ENCODE assay signal across 20 mouse cellular contexts in genomic region chr16:11386221-11386620, GRCm38 (mm10).
A peak's percentile ranks its signal among the peaks of the same experiment; 100 is the strongest.
DNase-seq lines count a peak whose midpoint lies in the region; TF ChIP-seq lines count a peak whose summit lies in the region.
"Had no signal": no experiment of that assay in that cellular context is flagged by ENCODE, and none has a peak within 500 bp of the region (broad histone marks: within the 10 kb centered on the region; RNA-seq: fewer than 3 reads in every experiment).

No protein-coding gene starts in this region.

- intact Hi-C loops in gastrocnemius, adult 2 months (cut with DNase I), result no loop called here

- H3K9me3 ChIP-seq in heart, embryonic 10.5 days, result no peaks in the 10 kb centered on the region
- H3K9me3 ChIP-seq: forebrain, embryonic 10.5 days; forebrain, embryonic 15.5 days; heart, embryonic 12.5 days; heart, embryonic 15.5 days; hindbrain, embryonic 10.5 days; hindbrain, embryonic 13.5 days had no signal

- no peak for DNase-seq in gastrocnemius, adult 2 months
- no peak for DNase-seq in gastrocnemius, postnatal 25 days
- peak; percentile 50 to 56 for DNase-seq in B cell, adult 2 months
- DNase-seq in heart, embryonic 10.5 days (ENCODE audit: low spot score), result no peak
- no peak for DNase-seq in ovary, postnatal 14 days (ENCODE audit: low spot score)
- DNase-seq: adrenal gland, adult 8-10 months; cerebellum, adult 11-12 months; cerebellum, adult 8-10 months; cerebellum, postnatal 14 days; gastrocnemius, postnatal 10 days; heart, postnatal 36 days had no signal

- no peaks in the 10 kb centered on the region for H3K27me3 ChIP-seq in small intestine, adult 2 months (ENCODE audit: control insufficient read depth, insufficient read depth, low read length)
- no peaks in the 10 kb centered on the region for H3K27me3 ChIP-seq in heart, embryonic 10.5 days (ENCODE audit: insufficient read depth, poor library complexity, severe bottlenecking)
- H3K27me3 ChIP-seq: forebrain, embryonic 15.5 days; heart, embryonic 12.5 days; heart, embryonic 15.5 days; hindbrain, embryonic 13.5 days had no signal

- TF ChIP-seq POLR2A in bone marrow macrophage, adult 2 months (IDR thresholded peaks at IDR 0.05; ENCODE audit: borderline replicate concordance, low read depth, low read length), result no peak
- no peak for TF ChIP-seq POLR2A in small intestine, adult 2 months (IDR thresholded peaks at IDR 0.05; ENCODE audit: low read depth, low read length)

- H3K27ac ChIP-seq in gastrocnemius, adult 2 months, result 0 out of 2 replicates have a peak overlapping the region, but pooled peaks have one; percentile 5
- H3K27ac ChIP-seq in bone marrow macrophage, adult 2 months (ENCODE audit: insufficient read depth, low read depth, low read length), result peak overlapping the region; percentile 96
- H3K27ac ChIP-seq in small intestine, adult 2 months (ENCODE audit: insufficient read depth, low read depth, low read length), result 0 out of 2 replicates have a peak overlapping the region, but pooled peaks have one; percentile 30
- no peak overlapping the region for H3K27ac ChIP-seq in heart, embryonic 10.5 days
- H3K27ac ChIP-seq: forebrain, embryonic 10.5 days; forebrain, embryonic 15.5 days; heart, embryonic 15.5 days; hindbrain, embryonic 10.5 days; hindbrain, embryonic 13.5 days; hindbrain, postnatal 0 days had no signal

- peaks cover 71% of the 10 kb centered on the region for H3K4me1 ChIP-seq in bone marrow macrophage, adult 2 months (ENCODE audit: control insufficient read depth, insufficient read depth, low read length)
- H3K4me1 ChIP-seq in small intestine, adult 2 months (ENCODE audit: control insufficient read depth, insufficient read depth, insufficient read length, low read length), result peaks cover 10% of the 10 kb centered on the region
- H3K4me1 ChIP-seq in heart, embryonic 10.5 days, result peaks cover 22% of the 10 kb centered on the region
- H3K4me1 ChIP-seq: hindbrain, embryonic 10.5 days had no signal

- no peaks in the 10 kb centered on the region; the same call in 1 of the 2 replicates for H3K36me3 ChIP-seq in small intestine, adult 2 months (ENCODE audit: control insufficient read depth, insufficient read depth, low read length)
- no peaks in the 10 kb centered on the region for H3K36me3 ChIP-seq in heart, embryonic 10.5 days
- H3K36me3 ChIP-seq: forebrain, embryonic 10.5 days; forebrain, embryonic 15.5 days; heart, embryonic 12.5 days; heart, embryonic 15.5 days; hindbrain, embryonic 10.5 days had no signal

- TF ChIP-seq CTCF in gastrocnemius, adult 2 months (IDR thresholded peaks at IDR 0.05), result no peak
- no peak for TF ChIP-seq CTCF in bone marrow macrophage, adult 2 months (IDR thresholded peaks at IDR 0.05; ENCODE audit: low read depth, low read length)
- no peak for TF ChIP-seq CTCF in small intestine, adult 2 months (IDR thresholded peaks at IDR 0.05; ENCODE audit: extremely low read depth, insufficient read length, insufficient replicate concordance, low read depth, low read length)

- H3K4me3 ChIP-seq in gastrocnemius, adult 2 months, result no peak overlapping the region
- no peak overlapping the region for H3K4me3 ChIP-seq in bone marrow macrophage, adult 2 months (ENCODE audit: insufficient read depth, low read length)
- H3K4me3 ChIP-seq in small intestine, adult 2 months (ENCODE audit: low read depth, low read length), result no peak overlapping the region
- H3K4me3 ChIP-seq in heart, embryonic 10.5 days, result no peak overlapping the region
- H3K4me3 ChIP-seq: forebrain, embryonic 10.5 days; forebrain, embryonic 15.5 days; heart, embryonic 12.5 days; heart, embryonic 15.5 days; hindbrain, embryonic 10.5 days; hindbrain, embryonic 13.5 days had no signal

Comparison
In these comparisons a context has a peak if more than half of its experiments do, and no peak if none do; other contexts are left out.
1. DNase-seq: peak in B cell, adult 2 months (2 of 2); none in gastrocnemius, adult 2 months (single experiment), gastrocnemius, postnatal 25 days (single experiment), heart, embryonic 10.5 days (single experiment) and ovary, postnatal 14 days (single experiment).